Mouse (Mus musculus) limb, embryonic 15.5 days (tissue): ENCODE measurements at regions not wholly inside any gene's neighbourhood (a gene's known extent, or its start where the extent isn't known, plus 50 kb on each side); places are given as distances from the start of the nearest gene placed in this dataset.

Experiments used
- ATAC-seq: fragments of 200-750 bp; cut with Nextera tagmentation; 2 replicates; pipeline ENCODE4 v1.8.0; 2017; ENCODE audit warnings: low read depth, moderate TSS enrichment; ENCODE audit not compliant: insufficient number of reproducible peaks, low FRiP score, low TSS enrichment
- H3K27ac ChIP-seq: fragments of 300-500 bp; sonication (generic); 2 replicates; pipeline ENCODE4 v1.5.1; 2015; ENCODE audit warnings: moderate library complexity, mild to moderate bottlenecking, inconsistent platforms
- H3K27me3 ChIP-seq: fragments of 300-500 bp; sonication (generic); 2 replicates; pipeline ENCODE4 v1.6.1; 2015; ENCODE audit warnings: inconsistent platforms
- H3K36me3 ChIP-seq: fragments of 300-500 bp; sonication (generic); 2 replicates; pipeline ENCODE4 v1.6.1; 2015; ENCODE audit warnings: inconsistent platforms
- H3K4me1 ChIP-seq: fragments of 300-500 bp; sonication (generic); 2 replicates; pipeline ENCODE4 v1.6.1; 2015; ENCODE audit warnings: inconsistent platforms
- H3K4me2 ChIP-seq: fragments of 300-500 bp; sonication (generic); 2 replicates; pipeline ENCODE4 v1.6.1; 2015; ENCODE audit warnings: mild to moderate bottlenecking, inconsistent platforms
- H3K4me3 ChIP-seq: fragments of 300-500 bp; sonication (generic); 2 replicates; pipeline ENCODE4 v1.5.1; 2015; ENCODE audit warnings: mild to moderate bottlenecking, inconsistent platforms
- H3K9ac ChIP-seq: fragments of 300-500 bp; sonication (generic); 2 replicates; pipeline ENCODE4 v1.6.1; 2015; ENCODE audit warnings: inconsistent platforms
- H3K9me3 ChIP-seq: fragments of 300-500 bp; sonication (generic); 2 replicates; pipeline ENCODE4 v1.6.1; 2016; ENCODE audit warnings: inconsistent platforms
- WGBS: fragments of 180-500 bp; shearing (Covaris S2); methylation state at CpG from one replicate; pipeline ENCODE4 v1.1.7; 2015; 5-methylcytosine and 5-hydroxymethylcytosine counted together

DNA sequence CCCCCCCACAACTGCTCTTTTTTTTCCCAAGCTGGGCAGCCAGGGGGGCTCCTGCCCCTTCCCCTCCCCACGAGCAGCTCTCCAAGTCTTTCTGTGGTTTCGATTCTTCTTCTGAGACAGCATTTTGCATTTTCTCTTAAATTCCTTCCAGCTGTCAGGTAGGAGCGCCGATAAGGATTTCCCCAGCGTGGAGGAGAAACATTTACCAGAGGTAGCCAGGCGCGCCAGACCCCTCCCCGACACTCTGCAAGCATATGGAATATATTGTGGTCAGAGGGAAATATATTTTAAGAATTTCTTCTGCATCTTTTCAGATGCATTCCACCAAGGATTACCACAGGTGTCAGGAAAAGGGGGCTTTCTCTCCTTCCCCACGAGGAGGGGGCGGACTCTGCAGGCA, 111.9 kb downstream of the Tbx5 start:
- WGBS = 32% methylated on average over 10 of the region's 10 CpGs
- H3K36me3 ChIP-seq = no peaks in the 10 kb centered on the region
- H3K4me2 ChIP-seq = peak overlapping the region; percentile 29
- ATAC-seq = no peak
- 0 out of 2 replicates have a peak, but pooled peaks cover 3% of the 10 kb centered on the region for H3K27me3 ChIP-seq
- no peak overlapping the region for H3K9ac ChIP-seq
- peaks cover 22% of the 10 kb centered on the region for H3K4me1 ChIP-seq
- no peaks in the 10 kb centered on the region for H3K9me3 ChIP-seq
- H3K27ac ChIP-seq = peak overlapping the region; percentile 50; the same call in 1 of the 2 replicates
- no peak overlapping the region for H3K4me3 ChIP-seq

- Histone ChIP-seq H3K9ac (no peak overlapping the region), H3K27me3 (no peaks in the 10 kb centered on the region), H3K4me2 (no peak overlapping the region), H3K4me3 (no peak overlapping the region), H3K4me1 (peaks cover 26% of the 10 kb centered on the region), H3K36me3 (no peaks in the 10 kb centered on the region), H3K9me3 (no peaks in the 10 kb centered on the region), H3K27ac (no peak overlapping the region)
- no peak for ATAC-seq
- 76% methylated on average over 4 of the region's 4 CpGs for WGBS
Measured at GRCm38 (mm10) chr5:119948399-119948798, 115.9 kb downstream of the Tbx5 start.

DNA sequence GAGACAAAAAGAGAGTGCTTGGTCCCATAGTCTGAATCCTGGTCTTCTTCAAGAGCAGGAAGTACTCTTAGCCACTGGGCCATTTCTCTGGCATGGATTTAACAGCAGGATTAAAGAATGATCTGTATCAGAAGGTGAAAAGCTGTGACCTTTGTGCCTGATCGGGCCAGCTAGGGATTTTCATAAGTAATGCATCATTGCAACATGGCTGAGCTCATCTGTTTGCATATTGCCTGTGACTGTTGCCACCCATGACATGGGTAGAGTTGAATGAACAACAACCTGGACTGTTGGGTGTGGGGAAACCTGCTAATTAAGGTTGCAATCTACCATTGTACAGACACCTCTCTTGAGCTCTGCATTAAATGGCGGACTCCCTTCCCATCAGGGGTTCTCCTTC, 119.6 kb downstream of the Tbx5 start:
- Histone ChIP-seq H3K9ac (no peak overlapping the region), H3K36me3 (no peaks in the 10 kb centered on the region), H3K27ac (no peak overlapping the region), H3K27me3 (no peaks in the 10 kb centered on the region), H3K4me3 (no peak overlapping the region), H3K4me1 (peaks cover 28% of the 10 kb centered on the region), H3K4me2 (no peak overlapping the region), H3K9me3 (no peaks in the 10 kb centered on the region)
- ATAC-seq = no peak
- WGBS = 90% methylated on average over 2 of the region's 2 CpGs

- Histone ChIP-seq H3K9me3 (no peaks in the 10 kb centered on the region), H3K4me3 (no peak overlapping the region), H3K9ac (no peak overlapping the region), H3K4me1 (peaks cover 19% of the 10 kb centered on the region), H3K4me2 (no peak overlapping the region), H3K36me3 (no peaks in the 10 kb centered on the region), H3K27ac (peak overlapping the region; percentile 81), H3K27me3 (no peaks in the 10 kb centered on the region)
- WGBS = 71% methylated on average over 5 of the region's 5 CpGs
- no peak for ATAC-seq
Measured at GRCm38 (mm10) chr5:119953189-119953588, 120.7 kb downstream of the Tbx5 start.

- Histone ChIP-seq H3K4me2 (no peak overlapping the region; the same call in 1 of the 2 replicates), H3K4me3 (no peak overlapping the region), H3K4me1 (peaks cover 26% of the 10 kb centered on the region), H3K9ac (no peak overlapping the region), H3K9me3 (no peaks in the 10 kb centered on the region), H3K36me3 (no peaks in the 10 kb centered on the region), H3K27ac (peak overlapping the region; percentile 81), H3K27me3 (no peaks in the 10 kb centered on the region)
- WGBS = 29% methylated on average over 14 of the region's 14 CpGs
- peak; percentile 80 for ATAC-seq
Measured at GRCm38 (mm10) chr5:119953811-119954566, 121.5 kb downstream of the Tbx5 start.

DNA sequence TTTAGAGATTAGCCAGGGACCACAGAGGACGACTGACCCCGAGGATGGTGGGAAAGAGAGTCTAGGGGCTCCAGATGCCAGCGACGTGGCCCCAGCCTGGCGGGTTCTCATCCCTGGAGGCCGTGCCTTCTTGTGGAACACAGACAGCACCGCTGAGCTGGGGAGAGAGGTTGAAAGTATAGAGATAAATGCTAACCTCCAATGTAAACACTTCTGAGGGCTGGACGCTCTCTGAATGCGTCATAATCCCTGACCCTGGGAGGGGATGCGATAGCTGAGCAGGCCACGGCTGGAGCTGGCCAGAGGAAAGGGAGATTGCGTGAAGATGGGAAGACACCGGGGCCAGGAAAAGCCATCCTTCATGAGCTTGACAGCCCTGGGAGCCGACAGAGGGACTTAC, 126.5 kb downstream of the Tbx5 start:
- H3K4me1 ChIP-seq = peaks cover 25% of the 10 kb centered on the region

DNA sequence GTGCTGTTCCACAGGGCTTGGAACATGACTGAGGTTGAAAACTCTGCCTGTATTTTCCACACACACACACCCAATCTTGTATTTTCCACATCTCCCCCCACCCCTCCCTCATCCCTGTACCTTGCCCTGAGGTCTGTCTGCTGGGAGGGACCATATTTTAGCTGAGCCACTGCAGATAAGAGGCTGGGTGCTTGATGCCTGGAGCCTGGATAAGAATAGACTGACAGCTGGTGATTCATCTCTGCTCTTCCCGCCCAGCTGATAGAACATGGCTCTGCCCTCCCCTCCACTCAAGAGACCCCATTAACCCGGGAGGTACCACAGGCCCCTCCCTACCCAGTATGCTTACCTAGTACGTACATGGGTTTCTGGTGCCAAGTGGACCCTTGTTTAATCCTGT, 132.3 kb downstream of the Tbx5 start:
- ATAC-seq = no peak
- Histone ChIP-seq H3K9me3 (no peaks in the 10 kb centered on the region), H3K27me3 (peaks cover 6% of the 10 kb centered on the region; the same call in 1 of the 2 replicates), H3K4me2 (no peak overlapping the region), H3K4me3 (no peak overlapping the region), H3K27ac (no peak overlapping the region), H3K9ac (no peak overlapping the region), H3K4me1 (peaks cover 10% of the 10 kb centered on the region; the same call in 1 of the 2 replicates), H3K36me3 (no peaks in the 10 kb centered on the region)
- WGBS = 52% methylated on average over 3 of the region's 3 CpGs

More for the DNA sequence above, 126.5 kb downstream of the Tbx5 start:
- Histone ChIP-seq H3K9ac (no peak overlapping the region), H3K9me3 (no peaks in the 10 kb centered on the region), H3K36me3 (no peaks in the 10 kb centered on the region), H3K27ac (no peak overlapping the region), H3K4me3 (no peak overlapping the region), H3K27me3 (peaks cover 9% of the 10 kb centered on the region; the same call in 1 of the 2 replicates), H3K4me2 (no peak overlapping the region)
- ATAC-seq = 0 out of 2 replicates have a peak, but pooled peaks have one; percentile 37
- WGBS = 21% methylated on average over 14 of the region's 14 CpGs

GRCm38 (mm10) chr5:119971286-119971685, 138.8 kb downstream of the Tbx5 start:
- no peak for ATAC-seq
- 87% methylated on average over 16 of the region's 16 CpGs for WGBS
- Histone ChIP-seq H3K9me3 (no peaks in the 10 kb centered on the region), H3K27me3 (no peaks in the 10 kb centered on the region), H3K4me3 (no peak overlapping the region), H3K36me3 (no peaks in the 10 kb centered on the region), H3K27ac (no peak overlapping the region), H3K4me1 (peaks cover 18% of the 10 kb centered on the region), H3K4me2 (no peak overlapping the region), H3K9ac (no peak overlapping the region)

DNA sequence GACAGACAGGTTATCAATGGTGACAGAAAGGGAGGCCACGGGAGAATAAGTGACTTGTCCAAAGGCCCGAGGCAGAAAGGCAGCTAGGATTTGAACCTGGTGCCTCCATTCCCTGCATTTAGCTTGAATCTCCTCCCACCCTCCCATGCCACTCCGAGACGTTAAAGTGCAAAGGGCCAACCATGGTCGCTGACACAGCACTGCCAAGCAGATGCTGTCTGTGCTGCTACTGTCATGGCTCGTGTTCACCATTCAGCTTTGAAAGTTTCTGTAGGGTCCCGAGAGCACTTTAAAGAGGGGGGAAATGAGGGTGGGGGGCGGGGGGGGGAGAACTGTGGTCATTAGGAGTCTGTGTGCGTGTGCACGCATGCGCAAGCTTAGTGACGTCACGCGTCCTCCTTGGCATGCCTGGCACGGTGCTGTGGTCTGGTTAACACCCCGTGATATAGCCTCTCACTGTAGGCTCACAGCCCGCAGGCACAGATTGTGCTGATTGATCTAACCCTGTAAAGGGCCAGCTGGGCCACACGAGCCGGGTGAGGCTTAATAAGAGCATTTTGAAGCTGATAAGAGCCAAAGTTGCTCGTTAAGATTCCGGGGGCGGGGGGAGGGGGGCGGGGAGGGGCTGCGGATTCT, 140.5 kb downstream of the Tbx5 start:
- no peaks in the 10 kb centered on the region for H3K36me3 ChIP-seq
- no peak overlapping the region for H3K27ac ChIP-seq
- no peaks in the 10 kb centered on the region for H3K27me3 ChIP-seq
- 14% methylated on average over 24 of the region's 24 CpGs for WGBS
- H3K9ac ChIP-seq = peak overlapping the region; percentile 10; the same call in 1 of the 2 replicates
- H3K4me3 ChIP-seq = peak overlapping the region; percentile 24
- H3K4me2 ChIP-seq = peak overlapping the region; percentile 48
- peaks cover 26% of the 10 kb centered on the region for H3K4me1 ChIP-seq
- no peaks in the 10 kb centered on the region for H3K9me3 ChIP-seq
- peak; percentile 77 for ATAC-seq

DNA sequence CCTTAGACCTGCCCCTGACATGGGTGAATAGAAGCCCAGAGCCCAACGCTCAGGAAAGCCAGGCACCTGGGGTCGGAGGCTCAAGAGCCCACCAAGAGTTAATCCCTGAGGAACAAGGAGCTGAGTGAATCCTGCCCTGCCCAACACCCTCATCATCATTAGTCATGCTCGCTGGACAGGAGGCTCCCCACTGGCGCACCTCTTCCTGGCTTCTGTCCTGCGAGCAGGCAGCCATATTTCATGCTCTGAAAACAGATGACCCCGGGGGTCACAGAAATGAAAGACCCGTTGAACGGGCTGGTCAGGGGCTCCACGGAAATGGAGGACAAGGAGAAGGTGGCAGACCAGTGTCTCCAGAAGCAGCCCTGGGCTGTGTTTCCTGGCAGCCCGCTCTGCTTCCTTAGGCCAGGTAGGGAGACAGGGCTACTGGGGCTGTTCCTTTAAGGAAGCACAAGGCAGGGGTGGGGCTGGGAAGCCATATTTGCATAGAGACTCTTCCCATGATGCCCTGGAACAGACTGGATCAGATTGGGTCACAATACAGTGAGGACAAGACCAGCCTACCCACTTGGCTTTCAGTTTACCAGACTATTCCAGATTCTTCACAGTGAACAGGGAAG, 138.1 kb upstream of the Rbm19 start:
- Histone ChIP-seq H3K36me3 (no peaks in the 10 kb centered on the region), H3K4me3 (no peak overlapping the region), H3K9ac (no peak overlapping the region), H3K27ac (no peak overlapping the region), H3K4me1 (peaks cover 37% of the 10 kb centered on the region), H3K27me3 (no peaks in the 10 kb centered on the region), H3K4me2 (no peak overlapping the region), H3K9me3 (no peaks in the 10 kb centered on the region)
- no peak for ATAC-seq
- 30% methylated on average over 10 of the region's 10 CpGs for WGBS

GRCm38 (mm10) chr5:119981111-119981807, 135.0 kb upstream of the Rbm19 start:
- no peaks in the 10 kb centered on the region for H3K27me3 ChIP-seq
- peaks cover 33% of the 10 kb centered on the region for H3K4me1 ChIP-seq
- no peak overlapping the region for H3K9ac ChIP-seq
- H3K9me3 ChIP-seq = no peaks in the 10 kb centered on the region
- H3K4me3 ChIP-seq = no peak overlapping the region
- H3K27ac ChIP-seq = no peak overlapping the region
- no peaks in the 10 kb centered on the region for H3K36me3 ChIP-seq
- no peak overlapping the region for H3K4me2 ChIP-seq
- ATAC-seq = no peak
- WGBS = 37% methylated on average over 18 of the region's 18 CpGs
